Mouse (Mus musculus): ENCODE data around the gene Slc9a4.
"Not testable (repeated sequence)": the region's sequence is repeated elsewhere in the genome, so short reads cannot be mapped to it uniquely, and the experiment has no call there.

The Slc9a4 gene

GRCm38 (mm10) chr1:40579784-40580183 is at the start of gene Slc9a4:
Gene Slc9a4 (plus strand): TSS chr1:40580081.
- DNase-seq (ENCODE audit: low spot score in 2 of 2), result no peak

- DNase-seq (ENCODE audit: low spot score in 2 of 2), result no peak
These were observed 42.3 kb upstream of the Slc9a4 start for GRCm38 (mm10) chr1:40537577-40537976.

- DNase-seq (ENCODE audit: low spot score in 2 of 2), result peak in 1 of 2 experiments; percentile 64
These were observed 35.2 kb upstream of the Slc9a4 start for GRCm38 (mm10) chr1:40544650-40545049.

- no peak for DNase-seq (ENCODE audit: low spot score in 2 of 2)
These were observed 33.2 kb upstream of the Slc9a4 start for GRCm38 (mm10) chr1:40546645-40547044.

GRCm38 (mm10) chr1:40547064-40547572 is 32.8 kb upstream of the Slc9a4 start:
- DNase-seq (ENCODE audit: low spot score in 2 of 2), result no peak

GRCm38 (mm10) chr1:40547762-40548161 is 32.1 kb upstream of the Slc9a4 start:
- no peak for DNase-seq (ENCODE audit: low spot score in 2 of 2)

- no peak for DNase-seq (ENCODE audit: low spot score in 2 of 2)
These were observed 10.5 kb upstream of the Slc9a4 start for GRCm38 (mm10) chr1:40569374-40569773.

GRCm38 (mm10) chr1:40580269-40580668 is 388 bp downstream of the Slc9a4 start:
- DNase-seq (ENCODE audit: low spot score in 2 of 2), result no peak

GRCm38 (mm10) chr1:40586776-40587175 is 6.9 kb downstream of the Slc9a4 start:
- no peak for DNase-seq (ENCODE audit: low spot score in 2 of 2)

GRCm38 (mm10) chr1:40590931-40591330 is 11.1 kb downstream of the Slc9a4 start:
- DNase-seq (ENCODE audit: low spot score in 2 of 2), result no peak

GRCm38 (mm10) chr1:40597822-40598221 is 17.9 kb downstream of the Slc9a4 start:
- DNase-seq (ENCODE audit: low spot score in 2 of 2), result no peak

GRCm38 (mm10) chr1:40599661-40600060 is 19.8 kb downstream of the Slc9a4 start:
- DNase-seq (ENCODE audit: low spot score in 2 of 2), result not testable (repeated sequence)

GRCm38 (mm10) chr1:40600394-40601327 is 20.8 kb downstream of the Slc9a4 start:
- no peak for DNase-seq (ENCODE audit: low spot score in 2 of 2)

GRCm38 (mm10) chr1:40601461-40601860 is 21.6 kb downstream of the Slc9a4 start:
- DNase-seq (ENCODE audit: low spot score in 2 of 2), result no peak

- DNase-seq (ENCODE audit: low spot score in 2 of 2), result no peak
These were observed 33.3 kb downstream of the Slc9a4 start for GRCm38 (mm10) chr1:40613219-40613618.

- no peak for DNase-seq (ENCODE audit: low spot score in 2 of 2)
These were observed 39.2 kb downstream of the Slc9a4 start for GRCm38 (mm10) chr1:40619093-40619492.

- DNase-seq (ENCODE audit: low spot score in 2 of 2), result no peak
These were observed 40.0 kb downstream of the Slc9a4 start for GRCm38 (mm10) chr1:40619871-40620270.

- no peak for DNase-seq (ENCODE audit: low spot score in 2 of 2)
These were observed 45.1 kb downstream of the Slc9a4 start for GRCm38 (mm10) chr1:40624954-40625353.

GRCm38 (mm10) chr1:40626954-40627353 is 47.1 kb downstream of the Slc9a4 start:
- DNase-seq (ENCODE audit: low spot score in 2 of 2), result no peak

GRCm38 (mm10) chr1:40628443-40628842 is 48.6 kb downstream of the Slc9a4 start:
- no peak for DNase-seq (ENCODE audit: low spot score in 2 of 2)

GRCm38 (mm10) chr1:40632407-40633062 is 52.7 kb downstream of the Slc9a4 start:
- DNase-seq (ENCODE audit: low spot score in 2 of 2), result no peak

GRCm38 (mm10) chr1:40634608-40635007 is 54.7 kb downstream of the Slc9a4 start:
- DNase-seq (ENCODE audit: low spot score in 2 of 2), result no peak

GRCm38 (mm10) chr1:40648234-40648633 is 68.4 kb downstream of the Slc9a4 start:
- DNase-seq (ENCODE audit: low spot score in 2 of 2), result no peak
